Mouse (Mus musculus) kidney, embryonic 14.5 days (tissue): ENCODE measurements around the gene Abt1. TPM values are rescaled to one million over a fixed set of nuclear protein-coding genes. Genes with fewer than 3 reads are reported as not detected.

Experiments
- ATAC-seq: fragments of 200-750 bp; cut with Nextera tagmentation; 2 replicates; pipeline ENCODE4 v1.8.0; 2017; ENCODE audit warnings: moderate number of reproducible peaks, mild to moderate bottlenecking, moderate TSS enrichment, moderate library complexity; ENCODE audit not compliant: low FRiP score, low TSS enrichment
- H3K27ac ChIP-seq: fragments of 300-500 bp; sonication (generic); 2 replicates; pipeline ENCODE4 v1.5.1; 2014; ENCODE audit warnings: low read depth, mild to moderate bottlenecking, low read length, moderate library complexity, mixed read lengths
- H3K27me3 ChIP-seq: fragments of 300-500 bp; sonication (generic); 2 replicates; pipeline ENCODE4 v1.6.1; 2014; ENCODE audit warnings: mild to moderate bottlenecking, low read length; ENCODE audit not compliant: control insufficient read depth, insufficient read depth
- H3K36me3 ChIP-seq: fragments of 300-500 bp; sonication (generic); 2 replicates; pipeline ENCODE4 v1.6.1; 2014; ENCODE audit warnings: low read length, mixed read lengths; ENCODE audit not compliant: control insufficient read depth, insufficient read depth
- H3K4me1 ChIP-seq: fragments of 300-500 bp; sonication (generic); 2 replicates; pipeline ENCODE4 v1.6.1; 2014; ENCODE audit warnings: low read length, mixed read lengths; ENCODE audit not compliant: control insufficient read depth, insufficient read depth
- H3K4me2 ChIP-seq: fragments of 300-500 bp; sonication (generic); replicated peaks from 2 replicates; pipeline ENCODE4 v1.6.1; 2014; ENCODE audit warnings: low read depth, mild to moderate bottlenecking, low read length
- H3K4me3 ChIP-seq: fragments of 300-500 bp; sonication (generic); 2 replicates; pipeline ENCODE4 v1.5.1; 2014; ENCODE audit warnings: mild to moderate bottlenecking, low read length
- H3K9ac ChIP-seq: fragments of 300-500 bp; sonication (generic); 2 replicates; pipeline ENCODE4 v1.6.1; 2014; ENCODE audit warnings: low read depth, mild to moderate bottlenecking, low read length, moderate library complexity
- H3K9me3 ChIP-seq: fragments of 300-500 bp; sonication (generic); 2 replicates; pipeline ENCODE4 v1.6.1; 2016; ENCODE audit warnings: low read length; ENCODE audit not compliant: control insufficient read depth
- WGBS: fragments of 180-500 bp; shearing (Covaris S2); extraction: QIAGEN DNeasy Blood & Tissue Kit; methylation state at CpG from one replicate; pipeline ENCODE4 v1.1.7; 2014; 5-methylcytosine and 5-hydroxymethylcytosine counted together
- polyA plus RNA-seq: library from polyadenylated mRNA; unstranded; fragments of >200 nt; fragmentation: Nextera tagmentation; extraction: Ambion mirVana; gene quantifications from 2 replicates; pipeline ENCODE4 v1.2.1, GENCODE M21; 2014

Gene Abt1
- polyA plus RNA-seq, 1 experiment from 2014 or later, result 13.5 TPM

DNA sequence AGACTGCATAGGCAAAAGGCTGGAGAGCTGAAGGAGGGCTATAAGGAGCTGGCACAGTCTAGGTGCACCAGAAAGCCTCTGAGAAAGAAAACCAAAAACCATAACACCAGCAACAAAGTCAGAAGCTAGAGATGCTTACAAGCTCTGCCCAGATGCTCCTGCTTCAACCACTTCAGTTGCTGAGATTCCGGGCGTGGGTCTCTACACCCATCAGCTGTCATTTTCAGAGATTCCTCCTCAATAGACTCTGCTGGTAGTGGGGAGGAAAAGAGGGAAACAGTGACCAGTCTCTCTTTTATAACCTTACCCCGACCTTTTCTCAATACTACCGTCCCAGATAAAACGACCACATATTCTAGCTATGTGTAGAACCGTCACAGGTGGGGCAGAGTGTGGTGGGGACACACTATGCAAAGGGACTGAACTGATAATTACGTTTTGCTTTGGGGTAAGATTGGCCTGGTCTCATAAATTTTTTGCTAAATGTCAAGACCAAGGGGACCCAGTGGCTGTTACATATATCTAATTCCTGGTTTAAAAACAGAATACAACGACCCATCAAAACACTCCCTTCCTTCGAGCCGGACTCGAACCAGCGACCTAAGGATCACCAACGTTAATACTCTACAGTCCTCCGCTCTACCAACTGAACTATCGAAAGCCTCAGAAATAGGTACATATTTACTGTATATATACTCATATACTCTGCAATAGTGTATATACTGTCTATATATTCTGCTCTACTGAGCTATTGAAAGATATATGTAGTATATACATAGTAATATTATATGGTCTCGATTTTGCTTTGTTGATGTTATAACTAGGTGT, 4.7 kb upstream of the Abt1 start:
- no peaks in the 10 kb centered on the region for H3K9me3 ChIP-seq
- 0 out of 2 replicates have a peak overlapping the region, but pooled peaks have one; percentile 2 for H3K4me2 ChIP-seq
- no peak overlapping the region for H3K9ac ChIP-seq
- no peak for ATAC-seq
- no peak overlapping the region for H3K27ac ChIP-seq
- no peaks in the 10 kb centered on the region for H3K36me3 ChIP-seq
- WGBS, result 61% methylated on average over 16 of the region's 16 CpGs
- no peaks in the 10 kb centered on the region for H3K27me3 ChIP-seq
- H3K4me3 ChIP-seq, result no peak overlapping the region
- 0 out of 2 replicates have a peak, but pooled peaks cover 8% of the 10 kb centered on the region for H3K4me1 ChIP-seq

DNA sequence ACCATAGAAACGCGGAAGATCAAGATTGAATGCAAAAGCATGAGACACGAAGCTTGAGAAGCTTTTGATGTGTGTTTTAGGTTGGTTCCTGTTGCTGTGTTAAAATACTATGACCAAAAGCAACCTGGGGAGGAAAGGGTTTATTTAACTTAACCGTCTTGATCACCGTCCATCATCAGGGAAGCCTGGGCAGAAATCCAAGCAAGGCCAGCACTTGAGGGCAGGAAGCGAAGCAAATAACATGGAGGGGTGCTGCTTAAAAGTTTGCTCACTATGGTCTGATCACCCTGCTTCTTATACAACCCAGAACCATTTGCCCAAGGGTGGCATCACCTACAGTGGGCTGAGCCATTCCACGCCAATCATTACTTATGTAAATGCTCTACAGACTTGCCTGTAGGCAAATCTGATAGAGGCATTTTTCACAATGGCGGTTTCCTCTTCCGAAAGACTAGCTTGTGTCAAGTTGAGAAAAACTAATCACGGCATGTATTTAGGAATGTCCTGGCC, 3.8 kb upstream of the Abt1 start:
- 0 out of 2 replicates have a peak, but pooled peaks cover 5% of the 10 kb centered on the region for H3K4me1 ChIP-seq
- no peaks in the 10 kb centered on the region for H3K27me3 ChIP-seq
- H3K36me3 ChIP-seq, result 0 out of 2 replicates have a peak, but pooled peaks cover under 1% of the 10 kb centered on the region
- H3K9me3 ChIP-seq, result no peaks in the 10 kb centered on the region
- H3K4me3 ChIP-seq, result no peak overlapping the region
- WGBS, result 56% methylated on average over 10 of the region's 10 CpGs
- ATAC-seq, result no peak
- no peak overlapping the region for H3K27ac ChIP-seq
- H3K4me2 ChIP-seq, result no peak overlapping the region
- H3K9ac ChIP-seq, result no peak overlapping the region

DNA sequence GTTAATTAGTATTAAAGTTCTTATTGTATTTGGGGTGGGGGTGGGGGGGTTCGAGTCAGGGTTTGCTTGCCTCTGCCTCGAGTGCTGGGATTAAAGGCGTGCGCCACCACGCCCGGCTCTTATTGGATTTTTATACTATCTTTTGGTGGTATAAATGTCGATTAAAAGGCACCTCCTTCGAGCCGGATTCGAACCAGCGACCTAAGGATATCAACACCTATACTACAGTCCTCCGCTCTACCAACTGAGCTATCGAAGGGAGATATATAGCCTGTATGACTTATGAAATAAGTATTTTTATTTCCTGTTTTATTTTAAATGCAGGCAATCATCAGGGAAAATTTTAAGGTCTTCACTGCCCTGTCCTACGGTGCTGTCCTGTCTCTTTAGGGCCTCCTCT, 3.3 kb upstream of the Abt1 start:
- 18% methylated on average over 14 of the region's 14 CpGs for WGBS
- H3K4me3 ChIP-seq, result no peak overlapping the region
- H3K9ac ChIP-seq, result no peak overlapping the region
- no peaks in the 10 kb centered on the region for H3K27me3 ChIP-seq
- no peak overlapping the region for H3K4me2 ChIP-seq
- ATAC-seq, result no peak
- 0 out of 2 replicates have a peak, but pooled peaks cover 5% of the 10 kb centered on the region for H3K4me1 ChIP-seq
- no peaks in the 10 kb centered on the region for H3K9me3 ChIP-seq
- no peak overlapping the region for H3K27ac ChIP-seq
- H3K36me3 ChIP-seq, result peaks cover 6% of the 10 kb centered on the region; the same call in 1 of the 2 replicates

DNA sequence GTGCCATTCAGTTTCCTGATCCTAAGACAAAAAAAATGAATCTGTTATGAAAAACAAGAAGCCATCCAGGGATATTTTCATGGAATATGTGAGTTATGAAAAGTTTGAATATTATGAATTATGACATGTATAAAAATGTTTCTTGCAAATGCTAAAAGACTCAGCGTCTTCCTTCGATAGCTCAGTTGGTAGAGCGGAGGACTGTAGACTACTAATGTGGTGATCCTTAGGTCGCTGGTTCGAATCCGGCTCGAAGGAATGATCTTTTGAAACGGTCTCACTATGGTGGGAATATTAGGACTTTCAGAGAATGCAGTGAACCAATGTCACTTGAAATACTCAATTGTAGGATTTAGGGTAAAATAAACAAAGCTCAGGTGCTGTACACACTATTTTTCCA, 2.7 kb upstream of the Abt1 start:
- Histone ChIP-seq H3K4me3 (no peak overlapping the region), H3K27ac (no peak overlapping the region), H3K4me1 (0 out of 2 replicates have a peak, but pooled peaks cover 5% of the 10 kb centered on the region), H3K9me3 (no peaks in the 10 kb centered on the region), H3K27me3 (no peaks in the 10 kb centered on the region), H3K9ac (no peak overlapping the region), H3K4me2 (no peak overlapping the region), H3K36me3 (peaks cover 12% of the 10 kb centered on the region)
- no peak for ATAC-seq
- WGBS, result 16% methylated on average over 8 of the region's 8 CpGs

DNA sequence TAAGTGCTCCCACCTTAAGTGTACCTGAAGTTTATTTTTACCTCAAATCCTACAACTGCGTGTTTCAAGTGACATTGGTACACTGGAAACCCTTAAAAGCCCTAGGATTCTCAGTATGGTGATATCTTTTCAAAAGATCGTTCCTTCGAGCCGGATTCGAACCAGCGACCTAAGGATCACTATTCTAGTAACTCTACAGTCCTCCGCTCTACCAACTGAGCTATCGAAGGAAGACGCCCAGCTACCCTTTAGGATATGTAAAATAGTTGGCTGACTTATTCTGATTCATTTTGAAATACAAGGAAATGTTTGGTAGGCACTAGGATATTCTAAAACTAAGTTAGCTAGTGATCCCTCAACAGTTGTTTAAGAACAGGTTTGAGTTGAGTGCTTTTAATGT, 1.8 kb upstream of the Abt1 start:
- no peak overlapping the region for H3K9ac ChIP-seq
- 0 out of 2 replicates have a peak, but pooled peaks cover 5% of the 10 kb centered on the region for H3K4me1 ChIP-seq
- peak overlapping the region; percentile 75 for H3K4me2 ChIP-seq
- H3K9me3 ChIP-seq, result no peaks in the 10 kb centered on the region
- no peak overlapping the region for H3K27ac ChIP-seq
- no peak for ATAC-seq
- no peaks in the 10 kb centered on the region for H3K27me3 ChIP-seq
- no peak overlapping the region for H3K4me3 ChIP-seq
- WGBS, result 3% methylated on average over 9 of the region's 9 CpGs
- H3K36me3 ChIP-seq, result peaks cover 19% of the 10 kb centered on the region

DNA sequence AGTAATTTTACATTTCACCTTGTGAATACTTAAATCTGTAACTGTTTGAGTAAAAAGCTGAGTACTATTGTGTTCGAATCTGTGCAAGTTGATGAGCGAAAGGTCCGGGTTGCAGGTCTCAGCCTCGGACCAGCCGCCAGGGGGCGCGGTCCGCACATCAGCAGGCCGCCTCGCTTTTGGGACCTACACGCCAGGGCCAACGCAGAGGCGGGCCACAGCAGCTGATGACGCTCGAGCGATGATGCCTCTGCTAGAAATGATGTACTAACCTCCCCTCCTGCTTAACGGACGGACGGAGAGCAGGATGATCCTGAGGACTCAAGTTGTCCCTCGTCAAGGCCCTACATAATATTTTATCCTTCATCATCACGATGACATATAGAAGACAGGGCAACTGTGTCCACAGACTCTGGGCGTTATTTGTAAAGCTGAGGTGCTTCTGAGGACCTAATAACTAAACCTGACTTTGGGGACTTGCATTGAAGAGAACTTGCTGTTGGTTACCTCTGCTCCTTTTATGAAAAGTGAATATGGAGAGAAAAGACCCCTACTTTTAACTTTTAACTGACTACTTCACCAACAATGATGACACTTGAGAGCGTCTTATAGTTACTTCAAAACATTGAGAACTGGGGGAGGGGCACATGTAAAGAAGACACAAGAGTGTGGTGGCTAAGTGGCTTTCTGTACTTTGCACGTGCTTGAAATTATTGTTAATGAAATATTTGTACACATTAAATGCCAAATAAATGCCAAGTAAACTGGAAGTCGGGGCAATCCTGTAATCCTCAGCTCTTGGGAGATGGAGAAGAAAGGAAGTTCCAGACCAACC, 1.0 kb upstream of the Abt1 start:
- H3K27ac ChIP-seq, result no peak overlapping the region
- ATAC-seq, result peak; percentile 82
- H3K9ac ChIP-seq, result peak overlapping the region; percentile 42; the same call in 1 of the 2 replicates

DNA sequence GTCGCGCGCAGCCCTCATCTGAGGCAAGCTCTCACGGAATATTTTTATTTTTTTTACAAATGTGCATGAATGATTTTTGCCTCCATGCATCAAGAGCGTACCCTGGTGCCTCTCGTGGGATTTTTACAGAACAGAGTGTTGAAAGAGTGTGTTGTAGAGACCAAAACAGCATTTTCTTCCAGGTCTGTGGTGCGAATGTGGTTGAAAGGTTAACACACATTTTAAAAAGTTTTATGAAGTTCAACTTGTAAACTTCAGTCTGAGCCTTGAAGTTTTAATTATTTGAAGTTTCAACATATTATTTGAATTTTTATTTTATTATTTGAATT, 350 bp upstream of the Abt1 start:
- no peaks in the 10 kb centered on the region for H3K4me1 ChIP-seq
- peak overlapping the region; percentile 57; the same call in 1 of the 2 replicates for H3K9ac ChIP-seq
- no peak for ATAC-seq
- H3K4me2 ChIP-seq, result peak overlapping the region; percentile 75
- H3K9me3 ChIP-seq, result no peaks in the 10 kb centered on the region
- H3K36me3 ChIP-seq, result peaks cover 30% of the 10 kb centered on the region
- under 1% methylated on average over 7 of the region's 7 CpGs for WGBS
- H3K4me3 ChIP-seq, result peak overlapping the region; percentile 83
- peak overlapping the region; percentile 73; the same call in 1 of the 2 replicates for H3K27ac ChIP-seq
- no peaks in the 10 kb centered on the region for H3K27me3 ChIP-seq

More for the DNA sequence above, 1.0 kb upstream of the Abt1 start:
- Histone ChIP-seq H3K36me3 (peaks cover 27% of the 10 kb centered on the region), H3K4me3 (peak overlapping the region; percentile 83), H3K27me3 (no peaks in the 10 kb centered on the region), H3K9me3 (no peaks in the 10 kb centered on the region), H3K4me1 (0 out of 2 replicates have a peak, but pooled peaks cover 3% of the 10 kb centered on the region), H3K4me2 (peak overlapping the region; percentile 75)
- 2% methylated on average over 25 of the region's 25 CpGs for WGBS

DNA sequence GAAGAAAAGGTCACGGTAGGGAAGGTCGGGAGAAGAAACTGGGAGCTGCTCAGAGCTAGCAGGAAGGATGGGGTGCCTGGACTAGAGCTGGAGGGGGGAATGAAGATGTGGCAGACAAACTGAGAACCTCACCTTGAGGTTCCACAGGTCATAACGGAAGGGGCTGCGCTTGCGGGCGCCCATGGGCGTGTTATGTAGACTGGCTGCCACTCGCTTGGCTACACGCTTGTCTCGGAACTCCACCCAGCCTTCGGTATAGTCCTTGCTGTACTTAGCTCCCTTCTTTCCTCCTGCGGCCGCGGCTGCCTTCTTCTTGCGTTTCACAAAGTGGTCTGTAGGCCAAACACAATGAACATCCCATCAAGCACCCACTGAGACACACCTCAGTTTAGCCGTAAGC, 1.3 kb downstream of the Abt1 start:
- ATAC-seq, result no peak
- Histone ChIP-seq H3K36me3 (peaks cover 35% of the 10 kb centered on the region), H3K27ac (no peak overlapping the region), H3K9me3 (no peaks in the 10 kb centered on the region), H3K9ac (no peak overlapping the region), H3K4me2 (no peak overlapping the region), H3K27me3 (no peaks in the 10 kb centered on the region), H3K4me3 (no peak overlapping the region), H3K4me1 (no peaks in the 10 kb centered on the region)
- WGBS, result 96% methylated on average over 15 of the region's 16 CpGs
